Mouse (Mus musculus): ENCODE results near the gene Taf5l. TPM values are rescaled to one million over a fixed set of nuclear protein-coding genes. Genes with fewer than 3 reads are reported as not detected.
A peak's percentile ranks its signal among the peaks of the same experiment; 100 is the strongest.

Gene Taf5l
- polyA plus RNA-seq, 1 experiment, result 36.3 TPM

GRCm38 (mm10) chr8:123992587-123992986 lies 28.6 kb downstream of the Taf5l start:
- H3K4me3 ChIP-seq (ENCODE audit: insufficient read depth, low read length), result no peak overlapping the region
- H3K27ac ChIP-seq (ENCODE audit: insufficient read depth, low read length), result peak overlapping the region; percentile 62
- peaks cover 5% of the 10 kb centered on the region for H3K4me1 ChIP-seq (ENCODE audit: control insufficient read depth, insufficient read depth, low read length)
- TF ChIP-seq CTCF (IDR thresholded peaks at IDR 0.05; ENCODE audit: borderline replicate concordance, insufficient read depth, low read length) (peak; percentile 15; the same call in 1 of the 2 replicates), POLR2A (IDR thresholded peaks at IDR 0.05; ENCODE audit: low read depth, low read length) (no peak)

GRCm38 (mm10) chr8:123990277-123991049 lies 30.7 kb downstream of the Taf5l start:
- peaks cover 5% of the 10 kb centered on the region for H3K4me1 ChIP-seq (ENCODE audit: control insufficient read depth, insufficient read depth, low read length)

DNA sequence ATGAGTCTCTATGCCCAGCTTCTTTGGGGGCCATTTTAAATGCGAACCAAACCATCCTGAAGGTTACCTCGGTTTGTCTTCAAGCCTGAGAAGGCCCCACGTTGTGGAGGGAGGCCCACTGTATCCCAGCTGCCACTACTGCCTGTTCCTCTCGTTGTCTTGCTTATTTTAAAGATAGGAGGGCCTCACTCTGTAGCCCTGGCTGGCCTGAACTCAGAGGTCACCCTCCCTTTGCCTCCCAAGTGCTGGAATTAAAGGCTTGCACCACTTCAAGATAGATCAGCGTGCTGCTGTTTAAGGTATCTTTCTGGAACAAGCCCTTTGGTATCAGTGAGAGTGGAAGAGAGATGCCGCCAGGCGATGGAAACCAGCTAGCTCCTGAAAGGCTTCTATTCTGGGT lies 32.1 kb downstream of the Taf5l start:
- Histone ChIP-seq H3K4me1 (ENCODE audit: control insufficient read depth, insufficient read depth, low read length) (peaks cover 5% of the 10 kb centered on the region), H3K27ac (ENCODE audit: insufficient read depth, low read length) (no peak overlapping the region), H3K4me3 (ENCODE audit: insufficient read depth, low read length) (no peak overlapping the region)
- no peak for TF ChIP-seq CTCF (IDR thresholded peaks at IDR 0.05; ENCODE audit: borderline replicate concordance, insufficient read depth, low read length)
- no peak for TF ChIP-seq POLR2A (IDR thresholded peaks at IDR 0.05; ENCODE audit: low read depth, low read length)

More at GRCm38 (mm10) chr8:123990277-123991049, 30.7 kb downstream of the Taf5l start:
- TF ChIP-seq CTCF (IDR thresholded peaks at IDR 0.05; ENCODE audit: borderline replicate concordance, insufficient read depth, low read length), result no peak
- TF ChIP-seq POLR2A (IDR thresholded peaks at IDR 0.05; ENCODE audit: low read depth, low read length), result no peak
- H3K4me3 ChIP-seq (ENCODE audit: insufficient read depth, low read length), result no peak overlapping the region
- no peak overlapping the region for H3K27ac ChIP-seq (ENCODE audit: insufficient read depth, low read length)

- TF ChIP-seq CTCF (IDR thresholded peaks at IDR 0.05; ENCODE audit: borderline replicate concordance, insufficient read depth, low read length) (no peak), POLR2A (IDR thresholded peaks at IDR 0.05; ENCODE audit: low read depth, low read length) (no peak)
- Histone ChIP-seq H3K27ac (ENCODE audit: insufficient read depth, low read length) (no peak overlapping the region), H3K4me3 (ENCODE audit: insufficient read depth, low read length) (no peak overlapping the region), H3K4me1 (ENCODE audit: control insufficient read depth, insufficient read depth, low read length) (peaks cover 5% of the 10 kb centered on the region)
Observed at GRCm38 (mm10) chr8:123988605-123989038, 32.6 kb downstream of the Taf5l start.

- Histone ChIP-seq H3K4me3 (ENCODE audit: insufficient read depth, low read length) (peak within 1 kb of the TSS; percentile 91), H3K4me1 (ENCODE audit: control insufficient read depth, insufficient read depth, low read length) (0 out of 2 replicates have a peak, but pooled peaks cover 4% of the 10 kb centered on the region), H3K27ac (ENCODE audit: insufficient read depth, low read length) (peak within 1 kb of the TSS; percentile 83)
- TF ChIP-seq CTCF (IDR thresholded peaks at IDR 0.05; ENCODE audit: borderline replicate concordance, insufficient read depth, low read length) (no peak), POLR2A (IDR thresholded peaks at IDR 0.05; ENCODE audit: low read depth, low read length) (peak; percentile 93)
Observed at GRCm38 (mm10) chr8:123982826-123983400, 38.3 kb downstream of the Taf5l start, which contains the start of gene Abcb10. TSS of gene Abcb10 (minus strand) at chr8:123983122.

DNA sequence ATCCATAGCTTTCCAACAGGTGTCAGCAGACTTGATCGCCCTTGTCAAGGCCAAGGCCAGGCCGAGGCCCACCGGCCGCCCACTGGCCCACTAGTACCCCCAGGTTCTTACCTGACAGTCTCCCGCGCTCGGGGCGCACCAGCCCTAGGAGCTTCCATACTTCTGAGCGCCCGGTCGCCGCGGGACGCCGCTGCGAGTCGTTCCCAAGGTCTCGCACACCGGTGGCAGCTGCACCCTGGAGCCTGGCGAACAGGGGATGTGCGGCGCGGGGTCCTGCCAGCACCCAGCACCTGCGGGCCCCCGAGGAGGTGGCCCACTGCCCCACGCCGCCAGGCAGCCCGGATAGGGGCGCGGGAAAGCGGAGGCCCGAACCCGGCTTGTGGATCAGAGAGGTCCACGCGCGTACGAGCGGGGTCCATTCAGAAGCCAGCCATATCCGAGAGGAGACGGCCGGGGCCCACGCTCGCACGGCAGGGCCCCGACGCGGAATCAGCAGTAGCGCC lies 38.9 kb downstream of the Taf5l start:
- Histone ChIP-seq H3K4me1 (ENCODE audit: control insufficient read depth, insufficient read depth, low read length) (0 out of 2 replicates have a peak, but pooled peaks cover 4% of the 10 kb centered on the region), H3K4me3 (ENCODE audit: insufficient read depth, low read length) (peak overlapping the region; percentile 91), H3K27ac (ENCODE audit: insufficient read depth, low read length) (peak overlapping the region; percentile 40; the same call in 1 of the 2 replicates)
- TF ChIP-seq CTCF (IDR thresholded peaks at IDR 0.05; ENCODE audit: borderline replicate concordance, insufficient read depth, low read length) (no peak), POLR2A (IDR thresholded peaks at IDR 0.05; ENCODE audit: low read depth, low read length) (no peak; the same call in 1 of the 2 replicates)

GRCm38 (mm10) chr8:123981674-123982073 lies 39.5 kb downstream of the Taf5l start:
- no peak for TF ChIP-seq POLR2A (IDR thresholded peaks at IDR 0.05; ENCODE audit: low read depth, low read length)
- TF ChIP-seq CTCF (IDR thresholded peaks at IDR 0.05; ENCODE audit: borderline replicate concordance, insufficient read depth, low read length), result no peak
- Histone ChIP-seq H3K4me1 (ENCODE audit: control insufficient read depth, insufficient read depth, low read length) (0 out of 2 replicates have a peak, but pooled peaks cover 4% of the 10 kb centered on the region), H3K27ac (ENCODE audit: insufficient read depth, low read length) (no peak overlapping the region), H3K4me3 (ENCODE audit: insufficient read depth, low read length) (peak overlapping the region; percentile 22)

DNA sequence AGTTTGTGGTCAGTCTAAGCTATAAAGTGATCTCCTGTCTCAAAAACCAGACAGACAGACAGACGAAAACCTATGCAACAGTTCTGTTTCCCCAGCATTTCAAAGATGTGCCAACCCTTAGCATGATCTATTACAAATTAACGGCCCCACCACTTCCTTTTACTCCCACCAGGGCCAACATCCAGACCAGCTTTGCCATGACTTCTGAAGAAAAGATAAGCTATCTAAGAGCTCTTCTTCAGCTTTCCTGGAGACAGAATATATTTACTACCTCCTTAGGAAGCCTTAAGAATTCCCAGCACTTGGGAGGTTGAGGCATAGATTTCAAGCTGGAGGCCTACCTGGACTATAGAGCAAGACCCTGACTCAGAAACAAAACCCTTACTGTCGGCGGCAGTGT lies 41.0 kb downstream of the Taf5l start:
- no peak overlapping the region for H3K4me3 ChIP-seq (ENCODE audit: insufficient read depth, low read length)
- TF ChIP-seq POLR2A (IDR thresholded peaks at IDR 0.05; ENCODE audit: low read depth, low read length) (no peak), CTCF (IDR thresholded peaks at IDR 0.05; ENCODE audit: borderline replicate concordance, insufficient read depth, low read length) (no peak)
- 0 out of 2 replicates have a peak, but pooled peaks cover 4% of the 10 kb centered on the region for H3K4me1 ChIP-seq (ENCODE audit: control insufficient read depth, insufficient read depth, low read length)

GRCm38 (mm10) chr8:123978926-123979325 lies 42.3 kb downstream of the Taf5l start:
- H3K27ac ChIP-seq (ENCODE audit: insufficient read depth, low read length), result no peak overlapping the region
- TF ChIP-seq CTCF (IDR thresholded peaks at IDR 0.05; ENCODE audit: borderline replicate concordance, insufficient read depth, low read length) (no peak), POLR2A (IDR thresholded peaks at IDR 0.05; ENCODE audit: low read depth, low read length) (no peak)
- H3K4me1 ChIP-seq (ENCODE audit: control insufficient read depth, insufficient read depth, low read length), result 0 out of 2 replicates have a peak, but pooled peaks cover 4% of the 10 kb centered on the region
- H3K4me3 ChIP-seq (ENCODE audit: insufficient read depth, low read length), result no peak overlapping the region

More for the DNA sequence above, 41.0 kb downstream of the Taf5l start:
- H3K27ac ChIP-seq (ENCODE audit: insufficient read depth, low read length), result no peak overlapping the region
